Mouse (Mus musculus): ENCODE data around the gene Rasgrf1. TPM values are rescaled to one million over a fixed set of nuclear protein-coding genes. Genes with fewer than 3 reads are reported as not detected.

Gene Rasgrf1
- total and polyA plus RNA-seq, 3 experiments, result not detected

- Histone ChIP-seq H3K9me3 (replicated peaks; ENCODE audit: insufficient read depth, low read length) (no peaks in the 10 kb centered on the region), H3K36me3 (ENCODE audit: control insufficient read depth in 1 of 2, insufficient read depth in 2 of 2, low read length in 2 of 2) (no peaks in the 10 kb centered on the region), H3K9ac (ENCODE audit: control insufficient read depth, low read depth, low read length, poor library complexity, severe bottlenecking) (no peak overlapping the region), H3K79me2 (ENCODE audit: control insufficient read depth, insufficient read depth, low read length, poor library complexity) (no peaks in the 10 kb centered on the region), H3K4me1 (ENCODE audit: control insufficient read depth in 1 of 2, insufficient read depth in 2 of 2, low read length in 2 of 2) (no peaks in the 10 kb centered on the region), H3K27ac (ENCODE audit: control insufficient read depth, low read depth, low read length) (no peak overlapping the region), H3K4me3 (ENCODE audit: control insufficient read depth in 1 of 2, insufficient read depth in 1 of 2, low read depth in 2 of 2, low read length in 2 of 2) (no peak overlapping the region), H3K27me3 (ENCODE audit: control insufficient read depth in 1 of 2, insufficient read depth in 2 of 2, low read length in 2 of 2) (no peaks in the 10 kb centered on the region)
- TF ChIP-seq SIN3A (IDR thresholded peaks at IDR 0.05; ENCODE audit: low read length) (no peak), MEF2A (IDR thresholded peaks at IDR 0.05; ENCODE audit: extremely low read depth, insufficient replicate concordance, low read depth, low read length, poor library complexity, severe bottlenecking) (no peak), JUND (IDR thresholded peaks at IDR 0.05; ENCODE audit: low read depth, low read length) (no peak), MAX (IDR thresholded peaks at IDR 0.05; ENCODE audit: low read length) (no peak), CHD2 (IDR thresholded peaks at IDR 0.05; ENCODE audit: low read length) (no peak), RAD21 (IDR thresholded peaks at IDR 0.05; ENCODE audit: low read depth, low read length) (no peak), TAL1 (IDR thresholded peaks at IDR 0.05; ENCODE audit: low read length) (no peak), CTCF (IDR thresholded peaks at IDR 0.05 in 2 of 3, conservative IDR thresholded peaks at IDR 0.05 in 1 of 3; ENCODE audit: control insufficient read depth in 1 of 3, insufficient read depth in 1 of 3, low read depth in 2 of 3, low read length in 3 of 3, poor library complexity in 1 of 3, severe bottlenecking in 1 of 3) (no peak), MAZ (IDR thresholded peaks at IDR 0.05; ENCODE audit: low read depth, low read length) (no peak), BHLHE40 (IDR thresholded peaks at IDR 0.05; ENCODE audit: borderline replicate concordance, low read depth, low read length) (no peak), POLR2AphosphoS5 (IDR thresholded peaks at IDR 0.05; ENCODE audit: borderline replicate concordance, low read depth, low read length) (no peak), TBP (IDR thresholded peaks at IDR 0.05; ENCODE audit: low read depth, low read length) (no peak), HCFC1 (IDR thresholded peaks at IDR 0.05; ENCODE audit: low read depth, low read length) (no peak), ZC3H11A (IDR thresholded peaks at IDR 0.05; ENCODE audit: low read depth, low read length) (no peak), TCF12 (IDR thresholded peaks at IDR 0.05; ENCODE audit: low read depth, low read length) (no peak), POLR2AphosphoS2 (IDR thresholded peaks at IDR 0.05; ENCODE audit: low read length) (no peak), POLR2A (IDR thresholded peaks at IDR 0.05; ENCODE audit: control insufficient read depth in 1 of 2, insufficient read depth in 1 of 2, low read depth in 1 of 2, low read length in 2 of 2, poor library complexity in 1 of 2) (no peak), RCOR1 (IDR thresholded peaks at IDR 0.05; ENCODE audit: low read depth, low read length) (no peak), MAFK (IDR thresholded peaks at IDR 0.05; ENCODE audit: borderline replicate concordance, low read depth, low read length) (no peak)
- DNase-seq (ENCODE audit: low read depth, low spot score), result no peak
These were observed 111.2 kb downstream of the Rasgrf1 start for GRCm38 (mm10) chr9:90020866-90021265.

GRCm38 (mm10) chr9:90021442-90021841 lies 111.7 kb downstream of the Rasgrf1 start:
- TF ChIP-seq MXI1 (IDR thresholded peaks at IDR 0.05; ENCODE audit: low read depth, low read length) (no peak), ZC3H11A (IDR thresholded peaks at IDR 0.05; ENCODE audit: low read depth, low read length) (no peak), POLR2A (IDR thresholded peaks at IDR 0.05; ENCODE audit: control insufficient read depth in 1 of 2, insufficient read depth in 1 of 2, low read depth in 1 of 2, low read length in 2 of 2, poor library complexity in 1 of 2) (no peak), MAX (IDR thresholded peaks at IDR 0.05; ENCODE audit: low read length) (no peak), JUND (IDR thresholded peaks at IDR 0.05; ENCODE audit: low read depth, low read length) (no peak), ZNF384 (IDR thresholded peaks at IDR 0.05; ENCODE audit: low read depth, low read length) (no peak), ETS1 (IDR thresholded peaks at IDR 0.05; ENCODE audit: low read depth, low read length) (no peak), CTCF (IDR thresholded peaks at IDR 0.05 in 2 of 3, conservative IDR thresholded peaks at IDR 0.05 in 1 of 3; ENCODE audit: control insufficient read depth in 1 of 3, insufficient read depth in 1 of 3, low read depth in 2 of 3, low read length in 3 of 3, poor library complexity in 1 of 3, severe bottlenecking in 1 of 3) (no peak), MEF2A (IDR thresholded peaks at IDR 0.05; ENCODE audit: extremely low read depth, insufficient replicate concordance, low read depth, low read length, poor library complexity, severe bottlenecking) (no peak), GATA1 (IDR thresholded peaks at IDR 0.05; ENCODE audit: low read depth, low read length) (no peak)
- no peaks in the 10 kb centered on the region for H3K9me3 ChIP-seq (replicated peaks; ENCODE audit: insufficient read depth, low read length)
- H3K27ac ChIP-seq (ENCODE audit: control insufficient read depth, low read depth, low read length), result no peak overlapping the region
- no peak overlapping the region for H3K4me3 ChIP-seq (ENCODE audit: control insufficient read depth in 1 of 2, insufficient read depth in 1 of 2, low read depth in 2 of 2, low read length in 2 of 2)
- no peak for DNase-seq (ENCODE audit: low read depth, low spot score)
- H3K27me3 ChIP-seq (ENCODE audit: control insufficient read depth in 1 of 2, insufficient read depth in 2 of 2, low read length in 2 of 2), result no peaks in the 10 kb centered on the region
- no peaks in the 10 kb centered on the region for H3K4me1 ChIP-seq (ENCODE audit: control insufficient read depth in 1 of 2, insufficient read depth in 2 of 2, low read length in 2 of 2)
- no peak overlapping the region for H3K9ac ChIP-seq (ENCODE audit: control insufficient read depth, low read depth, low read length, poor library complexity, severe bottlenecking)
- H3K79me2 ChIP-seq (ENCODE audit: control insufficient read depth, insufficient read depth, low read length, poor library complexity), result no peaks in the 10 kb centered on the region
- no peaks in the 10 kb centered on the region for H3K36me3 ChIP-seq (ENCODE audit: control insufficient read depth in 1 of 2, insufficient read depth in 2 of 2, low read length in 2 of 2)
